Mouse (Mus musculus) midbrain, embryonic 13.5 days (tissue): ENCODE measurements at regions not wholly inside any gene's neighbourhood (a gene's known extent, or its start where the extent isn't known, plus 50 kb on each side); places are given as distances from the start of the nearest gene placed in this dataset.

ENCODE experiments used
- ATAC-seq: fragments of 200-750 bp; cut with Nextera tagmentation; 2 replicates; pipeline ENCODE4 v1.8.0; 2017; ENCODE audit warnings: mild to moderate bottlenecking, moderate TSS enrichment, moderate library complexity
- H3K27ac ChIP-seq: fragments of 300-500 bp; sonication (generic); 2 replicates; pipeline ENCODE4 v1.5.1; 2015; ENCODE audit warnings: inconsistent platforms, mild to moderate bottlenecking, moderate library complexity
- H3K27me3 ChIP-seq: fragments of 300-500 bp; sonication (generic); 2 replicates; pipeline ENCODE4 v1.6.1; 2015; ENCODE audit warnings: mild to moderate bottlenecking, inconsistent platforms
- H3K36me3 ChIP-seq: fragments of 300-500 bp; sonication (generic); 2 replicates; pipeline ENCODE4 v1.6.1; 2015; ENCODE audit warnings: mild to moderate bottlenecking, inconsistent platforms
- H3K4me1 ChIP-seq: fragments of 300-500 bp; sonication (generic); replicated peaks from 2 replicates; pipeline ENCODE4 v1.6.1; 2015; ENCODE audit warnings: inconsistent platforms
- H3K4me2 ChIP-seq: fragments of 300-500 bp; sonication (generic); replicated peaks from 2 replicates; pipeline ENCODE4 v1.6.1; 2015; ENCODE audit warnings: moderate library complexity, mild to moderate bottlenecking, inconsistent platforms
- H3K4me3 ChIP-seq: fragments of 300-500 bp; sonication (generic); replicated peaks from 2 replicates; pipeline ENCODE4 v1.5.1; 2015; ENCODE audit warnings: mild to moderate bottlenecking, inconsistent platforms
- H3K9ac ChIP-seq: fragments of 300-500 bp; sonication (generic); replicated peaks from 2 replicates; pipeline ENCODE4 v1.6.1; 2015; ENCODE audit warnings: mild to moderate bottlenecking, inconsistent platforms
- H3K9me3 ChIP-seq: fragments of 300-500 bp; sonication (generic); 2 replicates; pipeline ENCODE4 v1.6.1; 2016; ENCODE audit warnings: mild to moderate bottlenecking, inconsistent platforms
- WGBS: fragments of 180-500 bp; shearing (Covaris S2); methylation state at CpG from one replicate; pipeline ENCODE4 v1.1.7; 2015; 5-methylcytosine and 5-hydroxymethylcytosine counted together

GRCm38 (mm10) chr2:128521701-128522443, 69.1 kb upstream of the Spdye4c start:
- Histone ChIP-seq H3K27ac (no peak overlapping the region), H3K4me1 (no peaks in the 10 kb centered on the region), H3K9ac (no peak overlapping the region), H3K4me2 (no peak overlapping the region), H3K27me3 (no peaks in the 10 kb centered on the region), H3K36me3 (no peaks in the 10 kb centered on the region), H3K4me3 (no peak overlapping the region), H3K9me3 (no peaks in the 10 kb centered on the region)
- WGBS, result 80% methylated on average over 4 of the region's 4 CpGs
- ATAC-seq, result no peak

GRCm38 (mm10) chr2:128523425-128524108, 67.4 kb upstream of the Spdye4c start:
- Histone ChIP-seq H3K9me3 (no peaks in the 10 kb centered on the region), H3K36me3 (no peaks in the 10 kb centered on the region), H3K9ac (no peak overlapping the region), H3K27me3 (no peaks in the 10 kb centered on the region), H3K4me3 (no peak overlapping the region), H3K4me1 (no peaks in the 10 kb centered on the region), H3K27ac (no peak overlapping the region), H3K4me2 (no peak overlapping the region)
- ATAC-seq, result no peak
- 72% methylated on average over 4 of the region's 4 CpGs for WGBS

- WGBS, result 90% methylated on average over 2 of the region's 2 CpGs
- Histone ChIP-seq H3K4me1 (no peaks in the 10 kb centered on the region), H3K27ac (no peak overlapping the region), H3K27me3 (no peaks in the 10 kb centered on the region), H3K9ac (no peak overlapping the region), H3K4me2 (no peak overlapping the region), H3K9me3 (no peaks in the 10 kb centered on the region), H3K36me3 (no peaks in the 10 kb centered on the region), H3K4me3 (no peak overlapping the region)
- ATAC-seq, result no peak
Observed at GRCm38 (mm10) chr2:128526100-128526499, 64.9 kb upstream of the Spdye4c start.

GRCm38 (mm10) chr2:128526883-128527344, 64.1 kb upstream of the Spdye4c start:
- H3K4me3 ChIP-seq, result no peak overlapping the region
- ATAC-seq, result no peak
- no peak overlapping the region for H3K27ac ChIP-seq
- H3K36me3 ChIP-seq, result no peaks in the 10 kb centered on the region
- no peaks in the 10 kb centered on the region for H3K9me3 ChIP-seq
- H3K4me1 ChIP-seq, result no peaks in the 10 kb centered on the region
- no peak overlapping the region for H3K4me2 ChIP-seq
- H3K27me3 ChIP-seq, result no peaks in the 10 kb centered on the region
- no peak overlapping the region for H3K9ac ChIP-seq
- 74% methylated on average over 3 of the region's 3 CpGs for WGBS

- WGBS, result 89% methylated on average over 3 of the region's 3 CpGs
- no peak overlapping the region for H3K9ac ChIP-seq
- no peaks in the 10 kb centered on the region for H3K27me3 ChIP-seq
- no peak overlapping the region for H3K4me3 ChIP-seq
- no peak overlapping the region for H3K4me2 ChIP-seq
- no peak overlapping the region for H3K27ac ChIP-seq
- H3K36me3 ChIP-seq, result no peaks in the 10 kb centered on the region
- no peaks in the 10 kb centered on the region for H3K4me1 ChIP-seq
- ATAC-seq, result no peak
- peaks cover 6% of the 10 kb centered on the region for H3K9me3 ChIP-seq
Observed at GRCm38 (mm10) chr2:128536294-128536693, 54.7 kb upstream of the Spdye4c start.

GRCm38 (mm10) chr2:128537425-128537824, 53.6 kb upstream of the Spdye4c start:
- H3K4me3 ChIP-seq, result no peak overlapping the region
- peaks cover 6% of the 10 kb centered on the region for H3K9me3 ChIP-seq
- no peak overlapping the region for H3K4me2 ChIP-seq
- ATAC-seq, result no peak
- H3K27me3 ChIP-seq, result no peaks in the 10 kb centered on the region
- no peak overlapping the region for H3K27ac ChIP-seq
- no peaks in the 10 kb centered on the region for H3K4me1 ChIP-seq
- H3K9ac ChIP-seq, result no peak overlapping the region
- WGBS, result 91% methylated on average over 6 of the region's 6 CpGs
- no peaks in the 10 kb centered on the region for H3K36me3 ChIP-seq

GRCm38 (mm10) chr2:128538736-128539135, 52.3 kb upstream of the Spdye4c start:
- Histone ChIP-seq H3K4me2 (no peak overlapping the region), H3K36me3 (no peaks in the 10 kb centered on the region), H3K9me3 (no peaks in the 10 kb centered on the region), H3K27me3 (no peaks in the 10 kb centered on the region), H3K4me1 (no peaks in the 10 kb centered on the region), H3K4me3 (no peak overlapping the region), H3K9ac (no peak overlapping the region), H3K27ac (no peak overlapping the region)
- 93% methylated on average over 8 of the region's 8 CpGs for WGBS
- no peak for ATAC-seq
